Comparison of ENCODE assay signal across 8 mouse cellular contexts in the genomic region with DNA sequence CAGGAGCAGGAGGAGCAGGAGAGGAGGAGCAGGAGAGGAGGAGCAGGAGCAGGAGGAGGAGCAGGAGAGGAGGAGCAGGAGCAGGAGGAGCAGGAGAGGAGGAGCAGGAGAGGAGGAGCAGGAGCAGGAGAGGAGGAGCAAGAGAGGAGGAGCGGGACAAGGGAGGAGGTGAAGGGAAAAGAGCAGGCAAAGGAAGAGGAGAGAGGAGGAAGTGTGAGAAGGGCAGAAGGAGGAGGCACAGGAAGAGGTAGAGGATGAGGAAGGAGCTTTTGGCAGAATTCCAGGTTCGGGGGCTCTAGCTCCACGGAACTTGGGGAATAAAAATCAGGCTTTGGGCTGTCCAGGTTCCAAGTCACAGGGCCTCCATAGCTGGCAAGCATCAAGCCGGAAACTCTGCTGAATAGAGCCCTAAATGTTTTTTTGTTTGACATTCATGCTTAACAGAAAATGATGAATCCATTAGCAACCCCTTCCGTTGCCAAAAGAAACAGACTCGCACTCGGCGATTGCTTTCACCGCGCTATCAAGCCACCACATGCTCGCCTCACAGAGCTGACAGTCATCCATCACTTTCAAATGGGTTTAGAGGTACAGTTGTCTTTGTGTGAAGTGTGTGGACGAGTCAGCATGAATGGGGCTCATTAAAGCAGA.
DNase-seq lines count a peak whose midpoint lies in the region; ATAC-seq lines count a peak whose summit lies in the region.

No protein-coding gene starts in this region.

- H3K27ac ChIP-seq in kidney, embryonic 14.5 days (ENCODE audit: low read depth, low read length), result no peak overlapping the region
- no peak overlapping the region for H3K27ac ChIP-seq in heart, embryonic 10.5 days
- H3K27ac ChIP-seq in midbrain, embryonic 15.5 days, result no peak overlapping the region

- no peaks in the 10 kb centered on the region for H3K27me3 ChIP-seq in kidney, embryonic 14.5 days (ENCODE audit: control insufficient read depth, insufficient read depth, low read length)
- H3K27me3 ChIP-seq in heart, embryonic 10.5 days (ENCODE audit: insufficient read depth, poor library complexity, severe bottlenecking), result peaks cover 5% of the 10 kb centered on the region
- H3K27me3 ChIP-seq in midbrain, embryonic 15.5 days (replicated peaks), result no peaks in the 10 kb centered on the region

- no peak overlapping the region for H3K4me3 ChIP-seq in kidney, embryonic 14.5 days (ENCODE audit: low read length)
- H3K4me3 ChIP-seq in heart, embryonic 10.5 days, result no peak overlapping the region
- no peak overlapping the region for H3K4me3 ChIP-seq in midbrain, embryonic 15.5 days

- ATAC-seq in kidney, embryonic 14.5 days (ENCODE audit: low FRiP score, low TSS enrichment), result peak; percentile 83; the same call in 1 of the 2 replicates
- peak; percentile 61 for ATAC-seq in midbrain, embryonic 15.5 days (replicated peaks)

- H3K9ac ChIP-seq in kidney, embryonic 14.5 days (ENCODE audit: low read depth, low read length), result no peak overlapping the region; the same call in 1 of the 2 replicates
- no peak overlapping the region for H3K9ac ChIP-seq in midbrain, embryonic 15.5 days

- H3K4me1 ChIP-seq in kidney, embryonic 14.5 days (ENCODE audit: control insufficient read depth, insufficient read depth, low read length), result no peaks in the 10 kb centered on the region
- H3K4me1 ChIP-seq in heart, embryonic 10.5 days, result no peaks in the 10 kb centered on the region
- H3K4me1 ChIP-seq in midbrain, embryonic 15.5 days, result peaks cover 6% of the 10 kb centered on the region; the same call in 1 of the 2 replicates

- no peak for DNase-seq in kidney, adult 8-10 months
- peak; percentile 47 to 57 for DNase-seq in cerebellum, postnatal 10 days
- DNase-seq in heart, embryonic 10.5 days (ENCODE audit: low spot score), result peak; percentile 84
- DNase-seq in kidney, postnatal 4 days, result peak; percentile 23 to 37
- no peak for DNase-seq in thymus, postnatal 0 days (ENCODE audit: low spot score)
- DNase-seq in urinary bladder, adult 2 months (ENCODE audit: low spot score), result no peak

- H3K9me3 ChIP-seq in kidney, embryonic 14.5 days (ENCODE audit: control insufficient read depth, low read length), result no peaks in the 10 kb centered on the region
- H3K9me3 ChIP-seq in heart, embryonic 10.5 days, result no peaks in the 10 kb centered on the region; the same call in 1 of the 2 replicates
- H3K9me3 ChIP-seq in midbrain, embryonic 15.5 days, result no peaks in the 10 kb centered on the region

- no peaks in the 10 kb centered on the region for H3K36me3 ChIP-seq in kidney, embryonic 14.5 days (ENCODE audit: control insufficient read depth, insufficient read depth, low read length)
- H3K36me3 ChIP-seq in heart, embryonic 10.5 days, result no peaks in the 10 kb centered on the region
- no peaks in the 10 kb centered on the region for H3K36me3 ChIP-seq in midbrain, embryonic 15.5 days (replicated peaks)

- WGBS in kidney, embryonic 14.5 days, result 16% methylated on average over 12 of the region's 12 CpGs
- 30% methylated on average over 12 of the region's 12 CpGs for WGBS in heart, embryonic 10.5 days
- 23% methylated on average over 12 of the region's 12 CpGs for WGBS in midbrain, embryonic 15.5 days

- peak overlapping the region; percentile 24; the same call in 1 of the 2 replicates for H3K4me2 ChIP-seq in kidney, embryonic 14.5 days (replicated peaks; ENCODE audit: low read depth, low read length)
- H3K4me2 ChIP-seq in midbrain, embryonic 15.5 days, result peak overlapping the region; percentile 36

Comparison
In these comparisons a context has a peak if more than half of its experiments do, and no peak if none do; other contexts are left out.
1. DNase-seq: peak in cerebellum, postnatal 10 days (2 of 2), heart, embryonic 10.5 days (single experiment) and kidney, postnatal 4 days (2 of 2); none in kidney, adult 8-10 months (0 of 2), thymus, postnatal 0 days (single experiment) and urinary bladder, adult 2 months (single experiment).